Comparison of ENCODE assay signal across 8 mouse cellular contexts in the genomic region with DNA sequence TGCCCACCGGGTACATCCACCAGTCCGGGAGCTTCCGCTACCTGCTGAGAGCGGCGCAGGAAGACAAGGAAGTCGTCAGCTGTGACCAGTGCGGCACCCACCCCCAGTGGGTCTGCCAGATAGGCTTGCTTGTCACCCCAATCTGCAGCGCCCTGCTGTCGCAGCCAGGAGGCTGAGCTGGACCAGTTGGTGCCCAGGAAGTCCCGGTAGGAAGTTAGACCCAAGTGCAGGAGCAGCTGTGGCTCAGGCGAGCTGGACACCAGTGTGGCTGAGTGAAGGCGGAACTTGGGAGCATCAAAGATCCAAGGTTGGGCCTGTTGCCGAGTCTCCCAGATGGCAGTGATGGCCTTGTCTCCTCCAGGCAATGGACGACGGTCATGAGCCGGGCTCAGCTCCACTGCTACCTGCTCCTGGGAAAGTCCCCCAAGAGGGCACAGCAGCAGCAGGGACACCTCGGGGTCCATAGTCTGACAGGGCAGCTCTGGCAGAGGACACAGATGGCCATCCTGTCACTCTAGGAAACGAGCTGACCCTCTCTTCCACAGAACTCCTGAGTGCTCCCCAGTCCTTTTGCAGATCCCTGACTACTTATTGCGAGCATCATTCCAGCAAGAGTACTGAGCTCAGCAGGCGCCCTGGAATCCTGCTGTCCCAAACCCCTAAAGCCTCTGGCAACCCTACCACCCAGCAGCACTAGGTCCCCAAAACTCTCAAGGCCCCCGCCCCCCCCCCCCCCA. TPM values are rescaled to one million over a fixed set of nuclear protein-coding genes. Genes with fewer than 3 reads are reported as not detected.
DNase-seq lines count a peak whose midpoint lies in the region; ATAC-seq and TF ChIP-seq lines count a peak whose summit lies in the region.

No protein-coding gene starts in this region.

- peak overlapping the region; percentile 88 for H3K27ac ChIP-seq in heart, embryonic 13.5 days (replicated peaks)
- no peak overlapping the region for H3K27ac ChIP-seq in ES-E14 (ENCODE audit: insufficient read depth, low read depth, low read length, poor library complexity, severe bottlenecking)
- H3K27ac ChIP-seq in embryonic facial prominence, embryonic 15.5 days (replicated peaks), result peak overlapping the region; percentile 34; the same call in 1 of the 2 replicates
- peak overlapping the region; percentile 81 for H3K27ac ChIP-seq in limb, embryonic 10.5 days
- H3K27ac ChIP-seq in stomach, embryonic 14.5 days (ENCODE audit: low read length), result no peak overlapping the region; the same call in 1 of the 2 replicates

- intact Hi-C loops in heart, postnatal 36 days (cut with DNase I), result loop anchor here (5.0 kb wide), 1 partner anchor 42 kb away; a partner anchor contains a TSS

- peak overlapping the region; percentile 92 for H3K9ac ChIP-seq in heart, embryonic 13.5 days
- peak overlapping the region; percentile 35 for H3K9ac ChIP-seq in ES-E14 (ENCODE audit: insufficient read depth, low read depth, low read length, poor library complexity, severe bottlenecking)
- H3K9ac ChIP-seq in embryonic facial prominence, embryonic 15.5 days, result peak overlapping the region; percentile 59
- H3K9ac ChIP-seq in stomach, embryonic 14.5 days (replicated peaks; ENCODE audit: low read depth, low read length), result peak overlapping the region; percentile 42

- in situ Hi-C loops in ES-E14 (cut with MboI; ENCODE audit: low sequenced_read_pairs in 2 of 2, unreplicated experiment in 2 of 2), result no loop called here

- peak overlapping the region; percentile 89 for H3K4me2 ChIP-seq in heart, embryonic 13.5 days
- peak overlapping the region; percentile 76 for H3K4me2 ChIP-seq in embryonic facial prominence, embryonic 15.5 days (replicated peaks)
- peak overlapping the region; percentile 86 for H3K4me2 ChIP-seq in stomach, embryonic 14.5 days (replicated peaks; ENCODE audit: low read depth, low read length)

- DNase-seq in heart, postnatal 36 days, result no peak
- DNase-seq in ES-E14 (ENCODE audit: low read depth, low spot score), result no peak
- DNase-seq in limb, embryonic 10.5 days (ENCODE audit: low spot score), result no peak
- DNase-seq in frontal cortex, postnatal 36 days (ENCODE audit: low spot score in 2 of 2), result no peak
- DNase-seq in layer of hippocampus, adult 11-12 months (ENCODE audit: low spot score), result no peak

- peaks cover 24% of the 10 kb centered on the region for H3K36me3 ChIP-seq in heart, embryonic 13.5 days
- peaks cover 13% of the 10 kb centered on the region for H3K36me3 ChIP-seq in ES-E14 (ENCODE audit: control insufficient read depth, insufficient read depth, low read length, poor library complexity, severe bottlenecking)
- H3K36me3 ChIP-seq in embryonic facial prominence, embryonic 15.5 days, result peaks cover 20% of the 10 kb centered on the region
- H3K36me3 ChIP-seq in limb, embryonic 10.5 days, result peaks cover 26% of the 10 kb centered on the region
- no peaks in the 10 kb centered on the region; the same call in 1 of the 2 replicates for H3K36me3 ChIP-seq in stomach, embryonic 14.5 days (ENCODE audit: control insufficient read depth, insufficient read depth, low read length)

- 42% methylated on average over 21 of the region's 21 CpGs for WGBS in heart, embryonic 13.5 days
- WGBS in embryonic facial prominence, embryonic 15.5 days, result 41% methylated on average over 21 of the region's 21 CpGs
- WGBS in limb, embryonic 10.5 days, result 55% methylated on average over 21 of the region's 21 CpGs
- WGBS in stomach, embryonic 14.5 days, result 47% methylated on average over 21 of the region's 21 CpGs

- peaks cover 43% of the 10 kb centered on the region for H3K4me1 ChIP-seq in heart, embryonic 13.5 days
- H3K4me1 ChIP-seq in ES-E14 (ENCODE audit: control insufficient read depth in 2 of 2, insufficient read depth in 2 of 2, low read length in 2 of 2, poor library complexity in 1 of 2), result peaks cover 4 to 18% of the 10 kb centered on the region in 2 experiments; a peak in 3 of 4 replicates
- peaks cover 52% of the 10 kb centered on the region for H3K4me1 ChIP-seq in embryonic facial prominence, embryonic 15.5 days
- peaks cover 46% of the 10 kb centered on the region for H3K4me1 ChIP-seq in limb, embryonic 10.5 days
- peaks cover 24% of the 10 kb centered on the region for H3K4me1 ChIP-seq in stomach, embryonic 14.5 days (ENCODE audit: control insufficient read depth, insufficient read depth, low read length)

- no peaks in the 10 kb centered on the region for H3K27me3 ChIP-seq in heart, embryonic 13.5 days (replicated peaks)
- H3K27me3 ChIP-seq in embryonic facial prominence, embryonic 15.5 days, result no peaks in the 10 kb centered on the region
- no peaks in the 10 kb centered on the region for H3K27me3 ChIP-seq in limb, embryonic 10.5 days (ENCODE audit: low read depth, poor library complexity, severe bottlenecking)
- H3K27me3 ChIP-seq in stomach, embryonic 14.5 days (ENCODE audit: control insufficient read depth, insufficient read depth, low read length), result no peaks in the 10 kb centered on the region

- no peak for ATAC-seq in heart, embryonic 13.5 days (ENCODE audit: extremely low read depth, insufficient number of reproducible peaks, low FRiP score, low TSS enrichment)
- ATAC-seq in embryonic facial prominence, embryonic 15.5 days (ENCODE audit: insufficient number of reproducible peaks, low FRiP score, low TSS enrichment, low read depth), result no peak
- ATAC-seq in stomach, embryonic 14.5 days (ENCODE audit: insufficient number of reproducible peaks, insufficient read depth, low FRiP score, low read depth), result no peak

- peak overlapping the region; percentile 71 for H3K4me3 ChIP-seq in heart, embryonic 13.5 days
- H3K4me3 ChIP-seq in ES-E14 (ENCODE audit: insufficient read depth in 1 of 2, low read depth in 1 of 2, low read length in 2 of 2, poor library complexity in 1 of 2, severe bottlenecking in 1 of 2), result peak overlapping the region; percentile 38 to 87
- H3K4me3 ChIP-seq in embryonic facial prominence, embryonic 15.5 days (replicated peaks), result peak overlapping the region; percentile 53
- H3K4me3 ChIP-seq in limb, embryonic 10.5 days, result peak overlapping the region; percentile 60
- H3K4me3 ChIP-seq in stomach, embryonic 14.5 days (ENCODE audit: low read depth, low read length), result peak overlapping the region; percentile 57

- no peaks in the 10 kb centered on the region for H3K9me3 ChIP-seq in heart, embryonic 13.5 days
- no peaks in the 10 kb centered on the region for H3K9me3 ChIP-seq in ES-E14 (ENCODE audit: control insufficient read depth, insufficient read depth, low read depth, low read length)
- no peaks in the 10 kb centered on the region for H3K9me3 ChIP-seq in embryonic facial prominence, embryonic 15.5 days (replicated peaks)
- H3K9me3 ChIP-seq in limb, embryonic 10.5 days (replicated peaks), result no peaks in the 10 kb centered on the region
- H3K9me3 ChIP-seq in stomach, embryonic 14.5 days (ENCODE audit: control insufficient read depth, low read depth, low read length), result no peaks in the 10 kb centered on the region

TF ChIP-seq in ES-E14, 5 proteins besides CTCF, POLR2A, EP300 and RAD21 (continues in another document):
- TF ChIP-seq MAFK (IDR thresholded peaks at IDR 0.05; ENCODE audit: insufficient read depth, low read depth, low read length), result no peak
- no peak for TF ChIP-seq ZC3H11A (IDR thresholded peaks at IDR 0.05; ENCODE audit: borderline replicate concordance, low read depth, low read length)
- TF ChIP-seq CHD2 (IDR thresholded peaks at IDR 0.05; ENCODE audit: low read depth, low read length), result no peak
- no peak for TF ChIP-seq ZNF384 (IDR thresholded peaks at IDR 0.05; ENCODE audit: low read depth, low read length)

RNA-seq across cellular contexts. Expression of a gene that starts 0.5 kb away (rescaled TPM):
- polyA plus RNA-seq in heart, embryonic 13.5 days (2015; fragmentation: Nextera tagmentation; extraction: Ambion mirVana), result 23.3 and 26.8 TPM in 2 replicates
- 10 to 100 TPM; 27.0 to 28.9 TPM for total RNA-seq in heart, postnatal 36 days (2021)
- total RNA-seq in ES-E14 (2012; rRNA removed), result 12.7 and 13.2 TPM in 2 replicates
- polyA plus RNA-seq in embryonic facial prominence, embryonic 15.5 days (2015; fragmentation: Nextera tagmentation; extraction: Ambion mirVana), result 22.2 and 24.1 TPM in 2 replicates
- 21.1 and 21.2 TPM in 2 replicates for polyA plus RNA-seq in limb, embryonic 10.5 days (2016; fragmentation: Nextera tagmentation; extraction: Ambion mirVana)
- 15.3 and 19.6 TPM in 2 replicates for polyA plus RNA-seq in stomach, embryonic 14.5 days (2014; fragmentation: Nextera tagmentation; extraction: Ambion mirVana)

RNA-seq across cellular contexts. Expression of a gene that starts 0.5 kb away (rescaled TPM):
- polyA plus RNA-seq in heart, embryonic 13.5 days (2015; fragmentation: Nextera tagmentation; extraction: Ambion mirVana), result 15.8 and 16.6 TPM in 2 replicates
- 10 to 100 TPM; 23.0 to 25.5 TPM for total RNA-seq in heart, postnatal 36 days (2021)
- total RNA-seq in ES-E14 (2012; rRNA removed), result 5.0 and 6.9 TPM in 2 replicates
- 12.5 and 12.7 TPM in 2 replicates for polyA plus RNA-seq in embryonic facial prominence, embryonic 15.5 days (2015; fragmentation: Nextera tagmentation; extraction: Ambion mirVana)
- 7.4 and 10.6 TPM in 2 replicates for polyA plus RNA-seq in limb, embryonic 10.5 days (2016; fragmentation: Nextera tagmentation; extraction: Ambion mirVana)
- 9.6 and 11.5 TPM in 2 replicates for polyA plus RNA-seq in stomach, embryonic 14.5 days (2014; fragmentation: Nextera tagmentation; extraction: Ambion mirVana)

RNA-seq across cellular contexts. Expression of a gene that starts 3.1 kb away (rescaled TPM):
- polyA plus RNA-seq in heart, embryonic 13.5 days (2015; fragmentation: Nextera tagmentation; extraction: Ambion mirVana), result 33.2 and 35.6 TPM in 2 replicates
- 10 to 100 TPM; 51.0 to 57.1 TPM for total RNA-seq in heart, postnatal 36 days (2021)
- 14.0 and 22.0 TPM in 2 replicates for total RNA-seq in ES-E14 (2012; rRNA removed)
- polyA plus RNA-seq in embryonic facial prominence, embryonic 15.5 days (2015; fragmentation: Nextera tagmentation; extraction: Ambion mirVana), result 23.9 and 27.9 TPM in 2 replicates
- 17.4 and 19.4 TPM in 2 replicates for polyA plus RNA-seq in limb, embryonic 10.5 days (2016; fragmentation: Nextera tagmentation; extraction: Ambion mirVana)
- 23.8 and 31.2 TPM in 2 replicates for polyA plus RNA-seq in stomach, embryonic 14.5 days (2014; fragmentation: Nextera tagmentation; extraction: Ambion mirVana)

RNA-seq across cellular contexts. Expression of a gene that starts 8.0 kb away (rescaled TPM):
- 125 and 133 TPM in 2 replicates for polyA plus RNA-seq in heart, embryonic 13.5 days (2015; fragmentation: Nextera tagmentation; extraction: Ambion mirVana)
- total RNA-seq in heart, postnatal 36 days (2021), result 100 to 1,000 TPM; 438 to 444 TPM
- 10.0 and 14.3 TPM in 2 replicates for total RNA-seq in ES-E14 (2012; rRNA removed)
- polyA plus RNA-seq in embryonic facial prominence, embryonic 15.5 days (2015; fragmentation: Nextera tagmentation; extraction: Ambion mirVana), result 51.5 and 53.2 TPM in 2 replicates
- 41.1 and 41.7 TPM in 2 replicates for polyA plus RNA-seq in limb, embryonic 10.5 days (2016; fragmentation: Nextera tagmentation; extraction: Ambion mirVana)
- 38.5 and 44.7 TPM in 2 replicates for polyA plus RNA-seq in stomach, embryonic 14.5 days (2014; fragmentation: Nextera tagmentation; extraction: Ambion mirVana)

RNA-seq across cellular contexts. Expression of a gene that starts 15.1 kb away (rescaled TPM):
- polyA plus RNA-seq in heart, embryonic 13.5 days (2015; fragmentation: Nextera tagmentation; extraction: Ambion mirVana), result 80.9 and 98.7 TPM in 2 replicates
- 10 to 100 TPM; 18.8 to 20.5 TPM for total RNA-seq in heart, postnatal 36 days (2021)
- total RNA-seq in ES-E14 (2012; rRNA removed), result 51.0 and 64.0 TPM in 2 replicates
- polyA plus RNA-seq in embryonic facial prominence, embryonic 15.5 days (2015; fragmentation: Nextera tagmentation; extraction: Ambion mirVana), result 112 and 119 TPM in 2 replicates
- 94.0 and 102 TPM in 2 replicates for polyA plus RNA-seq in limb, embryonic 10.5 days (2016; fragmentation: Nextera tagmentation; extraction: Ambion mirVana)
- polyA plus RNA-seq in stomach, embryonic 14.5 days (2014; fragmentation: Nextera tagmentation; extraction: Ambion mirVana), result 88.3 and 94.1 TPM in 2 replicates

Comparison
In these comparisons a context has a peak if more than half of its experiments do, and no peak if none do; other contexts are left out.
1. H3K27ac ChIP-seq: peak in heart, embryonic 13.5 days (single experiment), embryonic facial prominence, embryonic 15.5 days (single experiment) and limb, embryonic 10.5 days (single experiment); none in ES-E14 (single experiment) and stomach, embryonic 14.5 days (single experiment).
2. H3K9ac ChIP-seq: peak in every context shown above with its lines; median percentile 92 in heart, embryonic 13.5 days; 59 in embryonic facial prominence, embryonic 15.5 days; 42 in stomach, embryonic 14.5 days; 35 in ES-E14.
3. Peak in every context shown above with its lines, with median percentiles within 50 percentile points of each other: H3K4me2 ChIP-seq and H3K4me3 ChIP-seq.